Mouse (Mus musculus) C3H10T1/2 (cell line): Measurements from ENCODE around the gene Tram1l1. TPM values are rescaled to one million over a fixed set of nuclear protein-coding genes. Genes with fewer than 3 reads are reported as not detected.

Experiments used
- polyA plus RNA-seq, 2 experiments: library from polyadenylated mRNA; unstranded; fragments of >200 nt; fragmentation: generic; extraction: Trizol; gene quantifications; one replicate each; pipeline ENCODE4 v1.2.1; 2012; ENCODE audit warnings: missing spikeins in 2 of 2

The Tram1l1 gene
- polyA plus RNA-seq = under 1 TPM; 0.01 to 0.02 TPM

GRCm38 (mm10) chr3:124320821-124321576 is at the start of gene Tram1l1:
Gene Tram1l1 (plus strand): TSS chr3:124320855.

Other genes starting within 250 kb of the Tram1l1 start
- not detected for gene 1700006A11Rik, start 105.2 kb downstream of the Tram1l1 start, polyA plus RNA-seq